Mouse (Mus musculus) right cerebral cortex, postnatal 14 days (tissue): ENCODE measurements around the gene Pdpn.

ENCODE experiments used
- DNase-seq: peaks from one replicate; pipeline ENCODE4 v3.0.0; 2022

Gene Pdpn

DNA sequence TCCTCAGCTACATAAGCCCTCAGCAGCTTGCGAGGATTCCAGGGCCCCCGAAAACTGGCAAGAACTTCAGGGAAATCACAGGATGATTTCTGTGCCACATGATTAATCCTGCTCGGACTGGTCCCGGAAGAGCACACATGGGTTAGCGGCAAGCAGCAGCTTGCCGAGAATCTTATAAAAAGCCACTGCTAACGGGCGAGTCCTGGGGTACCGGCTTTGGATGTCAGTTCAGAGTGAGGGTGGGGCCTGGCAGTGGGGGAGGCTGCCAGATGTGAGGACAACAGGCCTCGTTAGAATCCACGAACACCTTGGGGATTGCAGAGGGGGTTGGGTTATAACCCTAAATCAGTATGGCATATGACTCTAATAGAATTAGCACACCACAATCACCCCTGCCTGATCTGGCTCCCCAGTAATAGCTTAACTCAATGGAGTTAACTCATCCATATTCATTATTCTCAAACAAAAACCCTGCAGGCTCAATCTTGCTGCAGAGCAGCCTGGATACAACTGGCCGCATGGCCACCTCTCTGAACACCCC lies 2.3 kb downstream of the Pdpn start:
- no peak for DNase-seq

DNA sequence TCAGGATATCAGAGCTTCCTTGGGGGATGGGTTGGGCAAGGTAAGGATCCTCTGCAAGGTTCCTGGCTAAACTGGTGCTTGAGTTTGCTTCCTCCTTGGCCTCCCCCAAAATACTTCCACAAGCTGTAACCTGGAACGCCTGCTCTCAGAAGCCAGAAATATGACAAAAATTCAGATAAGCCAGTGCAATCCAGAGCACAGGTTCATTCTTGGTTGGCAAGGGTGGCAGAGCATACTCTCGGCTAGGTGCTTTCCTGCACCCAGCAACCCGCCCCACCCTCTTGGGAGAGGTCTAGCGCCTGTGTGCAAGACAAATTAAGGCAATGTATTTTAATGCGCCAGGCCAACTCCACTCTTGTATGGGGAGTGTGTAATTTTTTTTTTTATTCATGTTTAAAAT lies 3.2 kb downstream of the Pdpn start:
- no peak for DNase-seq

DNA sequence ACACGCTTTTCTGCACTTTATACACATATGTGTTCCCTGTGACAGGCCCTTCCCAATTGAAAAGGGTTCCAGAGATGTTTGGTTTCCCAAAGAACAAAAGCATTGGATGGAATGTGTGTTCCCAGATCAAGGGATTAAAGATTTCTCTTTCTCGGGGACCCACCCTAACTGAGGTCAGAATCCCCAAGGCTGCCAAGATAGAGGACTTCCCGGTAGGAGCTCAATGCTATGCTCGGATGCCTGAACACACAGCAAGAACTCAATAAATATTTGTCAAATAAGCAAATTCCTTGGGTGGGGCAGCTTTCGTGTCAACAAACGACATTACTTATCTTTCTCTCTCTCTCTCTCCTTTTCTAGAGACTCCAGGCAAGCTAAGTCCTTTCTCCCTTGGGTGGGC lies 5.0 kb downstream of the Pdpn start:
- no peak for DNase-seq

DNA sequence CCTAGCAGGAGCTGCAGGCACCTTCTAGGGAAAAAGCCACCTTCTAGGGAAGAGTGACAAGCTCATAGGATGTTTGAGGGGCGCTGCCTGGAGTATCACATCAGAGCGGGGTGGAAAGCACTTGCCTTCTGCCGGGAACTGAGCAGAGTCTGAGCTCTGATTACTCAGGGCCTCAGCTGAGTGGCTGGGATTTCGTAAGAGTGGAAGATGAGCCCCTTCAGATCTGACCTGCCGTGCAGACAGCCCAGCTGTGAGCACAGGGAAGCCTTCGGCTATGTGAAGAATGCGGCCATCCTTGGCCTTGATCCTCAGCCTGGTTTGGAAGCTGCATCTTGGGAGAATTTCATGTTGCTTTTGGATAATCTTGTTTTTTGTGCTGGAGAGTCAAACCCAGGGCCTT lies 10.5 kb downstream of the Pdpn start:
- DNase-seq: no peak

DNA sequence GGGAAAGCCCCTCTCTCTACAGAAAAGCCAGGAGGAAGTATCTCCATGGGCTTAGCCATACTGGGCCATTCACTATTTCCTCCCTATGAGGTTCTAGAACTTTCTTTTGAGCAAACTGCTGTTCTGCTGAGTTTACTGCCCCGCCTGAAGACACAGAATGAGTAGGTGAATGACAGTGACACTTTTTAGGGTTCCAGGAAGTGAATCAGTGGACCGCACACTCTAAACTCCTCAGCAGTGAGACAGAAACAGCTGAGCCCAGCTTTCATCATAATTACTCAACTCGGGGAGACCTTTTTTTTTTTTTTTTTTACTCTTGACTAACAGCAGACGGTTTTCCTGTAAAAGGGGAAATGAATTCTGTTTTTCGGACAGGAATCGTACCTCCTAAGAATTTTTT lies 10.9 kb downstream of the Pdpn start:
- no peak for DNase-seq

DNA sequence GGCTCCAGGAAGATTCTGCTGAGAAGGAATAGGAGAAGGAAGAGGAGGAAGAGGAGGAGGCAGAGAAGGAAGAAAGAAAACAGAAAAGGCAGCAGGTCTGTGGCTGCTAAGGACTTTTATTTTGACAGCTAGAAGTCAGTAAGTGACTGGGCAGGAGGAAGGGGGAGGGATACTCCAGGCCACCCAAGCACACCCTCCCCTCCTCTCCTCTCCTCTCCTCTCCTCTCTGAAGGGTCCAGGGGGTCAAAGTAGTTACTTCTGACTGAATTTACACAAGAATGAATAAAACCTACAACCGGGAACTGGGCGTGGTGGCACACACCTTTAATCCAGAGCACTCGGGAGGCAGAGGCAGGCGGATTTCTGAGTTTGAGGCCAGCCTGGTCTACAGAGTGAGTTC lies 12.3 kb downstream of the Pdpn start:
- DNase-seq: no peak

DNA sequence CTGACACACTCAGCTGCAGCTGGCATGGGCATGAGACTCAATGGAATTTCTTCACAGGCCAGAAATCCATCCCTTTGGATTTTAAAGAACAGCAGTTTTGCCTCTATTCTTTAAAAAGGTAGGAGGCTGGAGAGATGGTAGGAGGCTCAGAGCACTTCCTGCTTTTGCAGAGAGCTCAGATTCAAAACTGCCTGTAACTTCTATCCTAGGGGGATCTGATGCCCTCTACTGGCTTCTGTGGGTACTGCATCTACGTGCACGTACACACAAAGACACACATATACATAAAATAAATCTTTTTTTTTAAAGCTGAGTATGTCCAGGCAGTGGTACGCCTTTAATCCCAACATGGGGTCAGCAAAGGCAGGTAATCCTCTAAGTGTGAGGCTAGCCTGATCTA lies 19.2 kb downstream of the Pdpn start:
- peak; percentile 51 for DNase-seq

DNA sequence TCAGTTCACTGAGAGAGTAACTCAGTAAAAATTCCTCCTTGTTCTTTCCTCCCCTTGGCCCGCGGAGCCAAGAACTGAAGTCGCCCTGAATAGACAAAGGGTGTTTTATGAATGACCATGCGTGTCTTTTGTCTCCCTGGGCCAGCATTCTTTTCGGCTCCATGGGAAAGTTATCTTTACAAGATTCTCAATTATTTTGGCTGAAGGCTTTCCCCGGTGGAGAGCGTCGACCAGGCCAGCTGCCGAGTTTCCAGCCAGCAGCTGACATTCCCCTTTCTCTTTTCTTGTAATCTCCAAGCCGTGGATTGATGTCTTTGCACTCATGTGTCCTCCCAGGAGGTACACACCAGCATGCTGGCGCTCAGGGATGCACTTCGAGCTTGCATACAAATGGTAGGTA lies 19.7 kb downstream of the Pdpn start:
- no peak for DNase-seq

DNA sequence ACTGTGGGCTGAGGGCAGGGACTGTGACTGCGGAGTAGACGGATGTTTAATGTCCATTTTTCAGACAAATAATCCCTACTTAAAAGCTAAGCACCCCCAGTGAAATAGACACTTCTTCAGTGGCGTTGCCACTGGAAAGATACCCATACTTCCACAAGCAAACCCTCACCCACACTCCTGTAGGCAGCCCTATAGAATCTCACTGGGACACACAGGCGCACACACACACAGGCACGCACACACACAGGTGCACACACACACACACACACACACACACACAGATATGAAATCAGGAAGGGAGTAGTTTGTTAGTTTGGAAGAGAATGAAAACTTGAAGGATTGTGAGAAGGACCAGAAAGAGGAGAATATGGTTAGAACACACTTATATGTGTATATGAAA lies 20.3 kb downstream of the Pdpn start:
- DNase-seq: no peak

DNA sequence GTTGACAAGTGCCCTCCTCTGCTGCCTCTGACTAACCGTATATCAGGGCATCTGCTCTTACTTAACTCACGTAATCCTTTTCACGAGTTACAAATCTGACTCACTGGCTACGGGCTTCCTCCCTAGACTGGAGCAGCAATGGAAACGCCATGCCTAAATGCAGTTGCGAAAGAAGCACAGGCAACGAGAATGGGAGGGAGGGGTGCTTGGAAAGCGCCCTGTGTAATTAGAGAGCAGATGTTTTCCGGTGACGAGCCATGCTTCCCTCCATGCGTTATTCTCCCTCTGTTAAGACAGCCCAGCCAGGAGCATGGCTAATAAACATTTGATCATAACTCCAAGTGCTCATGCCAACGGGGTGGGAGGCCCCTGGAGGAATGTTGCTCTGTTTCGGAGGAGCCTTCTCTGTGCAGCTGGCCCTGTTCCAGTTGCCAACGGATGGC lies 20.9 kb downstream of the Pdpn start:
- DNase-seq: peak; percentile 34

DNA sequence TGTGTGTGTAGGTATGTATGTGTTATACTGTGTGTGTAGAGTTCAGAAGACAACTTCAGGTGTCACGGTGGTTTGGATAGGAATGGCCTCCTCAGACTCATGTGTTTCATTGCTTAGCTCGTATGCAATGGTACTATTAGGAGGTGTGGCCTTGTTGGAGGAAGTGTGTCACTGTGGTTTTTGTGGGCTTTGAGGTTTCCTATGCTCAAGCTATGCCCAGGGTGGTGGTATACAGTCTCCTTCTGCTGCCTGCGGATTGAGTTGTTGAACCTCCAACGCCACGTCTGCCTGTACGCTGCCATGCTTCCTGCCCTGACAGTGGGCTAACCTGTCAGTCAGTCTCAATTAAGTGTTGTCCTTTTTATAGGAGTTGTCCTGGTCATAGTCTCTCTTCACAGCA lies 22.0 kb downstream of the Pdpn start:
- no peak for DNase-seq

DNA sequence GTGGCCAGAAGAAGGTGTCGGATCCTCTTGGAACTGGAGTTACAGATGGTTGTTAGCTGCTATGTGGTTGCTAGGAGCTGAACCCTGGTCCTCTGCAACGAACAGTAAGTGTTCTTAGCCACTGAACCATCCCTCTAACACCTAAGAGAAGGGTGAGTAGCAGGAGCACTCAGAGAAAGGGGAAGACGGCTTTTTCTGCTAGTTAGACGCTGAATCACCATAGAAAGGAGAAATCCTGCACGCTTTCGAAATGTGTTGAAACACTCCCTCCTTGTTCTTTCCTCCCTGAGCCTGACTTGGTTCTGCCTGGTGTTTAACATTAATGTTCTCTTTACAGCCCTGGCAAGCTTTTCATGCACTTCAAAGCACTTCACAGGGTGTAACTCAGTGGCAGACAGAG lies 27.8 kb downstream of the Pdpn start:
- no peak for DNase-seq

DNA sequence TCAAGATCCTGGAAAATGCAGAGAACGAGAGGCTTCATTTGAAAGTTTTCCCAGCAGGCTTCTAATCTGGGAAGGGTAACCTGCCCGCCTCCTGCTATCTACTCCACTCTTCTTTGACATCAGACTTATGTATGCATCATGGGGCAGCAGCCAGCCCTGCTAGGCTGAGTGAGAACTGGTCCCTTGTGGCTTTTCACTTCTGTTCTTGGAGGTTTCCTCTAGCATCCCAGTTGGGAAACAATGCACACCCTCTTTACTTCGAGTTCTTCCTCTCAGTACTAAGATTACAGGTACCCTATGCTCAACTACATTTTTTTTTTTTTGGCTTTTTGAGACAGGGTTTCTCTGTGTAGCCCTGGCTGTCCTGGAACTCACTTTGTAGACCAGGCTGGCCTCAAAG lies 28.5 kb downstream of the Pdpn start:
- no peak for DNase-seq

DNA sequence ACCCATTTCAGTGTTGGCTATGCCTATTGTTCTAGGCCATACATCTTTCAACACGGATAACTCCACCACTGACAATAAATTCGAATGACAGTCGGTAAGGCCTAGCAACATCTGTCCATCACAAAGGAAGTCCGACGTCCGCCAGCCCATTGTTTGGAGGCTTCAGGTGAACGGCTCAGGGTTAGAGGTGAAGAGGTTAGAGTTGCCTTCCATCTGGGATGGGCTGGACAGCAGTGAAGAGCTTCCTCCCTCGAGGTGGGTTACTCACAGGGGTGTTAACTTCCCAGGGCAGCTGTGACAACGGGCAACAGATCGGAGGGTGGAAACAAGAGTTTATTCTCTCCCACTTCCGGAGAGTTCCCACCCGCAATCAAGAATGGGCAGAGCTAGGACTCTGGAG lies 36.7 kb downstream of the Pdpn start:
- no peak for DNase-seq

DNA sequence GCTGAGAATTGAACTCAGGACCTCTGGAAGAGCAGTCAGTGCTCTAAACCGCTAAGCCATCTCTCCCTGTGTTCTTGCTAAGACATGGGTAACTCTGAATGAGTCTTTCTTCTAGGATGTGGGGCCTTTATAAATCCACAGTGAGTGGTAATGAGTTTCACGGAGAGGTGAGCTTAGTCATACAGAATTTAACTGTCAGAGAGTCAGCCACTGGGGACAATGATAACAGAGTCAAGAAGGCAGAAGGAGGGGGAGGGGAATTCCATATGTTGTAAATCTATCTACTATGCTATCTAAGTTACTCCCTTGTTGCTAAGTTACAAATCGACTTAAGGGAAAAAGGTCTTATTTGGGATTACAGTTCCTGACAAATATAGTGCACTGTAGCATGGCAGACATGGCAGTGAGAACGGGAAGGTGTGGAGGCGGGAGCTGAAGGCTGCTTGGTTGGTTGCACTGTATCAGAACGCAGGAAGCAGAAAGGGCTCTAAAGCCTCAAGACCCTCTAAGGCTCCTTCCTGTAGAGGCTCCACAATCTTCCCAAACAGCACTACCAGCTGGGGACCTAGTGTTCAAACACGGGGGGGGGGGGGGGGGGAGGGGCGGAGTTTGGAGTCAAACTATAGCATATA lies 39.5 kb downstream of the Pdpn start:
- DNase-seq: no peak

DNA sequence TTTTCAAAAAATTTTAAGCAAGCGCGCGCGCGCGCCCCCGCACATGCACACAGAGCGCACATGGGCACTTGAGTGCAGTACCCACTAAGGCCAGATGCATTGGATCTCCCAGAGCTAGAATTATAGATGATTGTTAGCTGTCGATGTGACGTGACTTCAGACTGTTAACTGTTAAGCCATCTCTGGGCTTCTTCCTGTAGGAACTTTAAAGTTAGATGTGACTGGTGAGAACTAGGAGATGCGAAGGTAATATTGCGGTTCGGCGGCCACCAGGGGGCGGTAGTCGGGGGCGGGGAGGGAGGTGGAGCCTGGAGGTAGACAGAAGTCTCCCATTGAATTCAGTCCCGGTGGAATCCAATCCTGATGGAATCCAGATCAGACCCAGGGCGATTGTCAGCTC lies 40.8 kb downstream of the Pdpn start:
- peak; percentile 72 for DNase-seq

DNA sequence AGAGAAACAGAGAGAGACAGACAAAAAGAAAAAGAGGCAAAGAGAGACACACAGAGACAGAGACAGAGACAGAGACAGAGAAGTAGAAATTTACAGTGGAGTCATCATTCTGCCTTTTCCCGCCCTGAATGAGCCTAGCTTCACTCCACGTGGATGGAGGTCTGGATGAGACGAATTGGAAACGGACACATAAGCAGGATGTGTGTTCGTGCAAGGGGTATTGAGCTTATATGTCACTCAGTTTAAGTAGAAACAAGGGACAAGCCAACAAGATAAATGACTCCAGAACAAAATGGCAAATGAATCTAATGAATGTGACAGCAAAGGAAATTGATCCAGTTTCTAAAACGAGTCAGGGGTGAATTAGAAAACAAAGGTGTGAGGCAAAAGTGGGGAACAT lies 41.4 kb downstream of the Pdpn start:
- DNase-seq: no peak

DNA sequence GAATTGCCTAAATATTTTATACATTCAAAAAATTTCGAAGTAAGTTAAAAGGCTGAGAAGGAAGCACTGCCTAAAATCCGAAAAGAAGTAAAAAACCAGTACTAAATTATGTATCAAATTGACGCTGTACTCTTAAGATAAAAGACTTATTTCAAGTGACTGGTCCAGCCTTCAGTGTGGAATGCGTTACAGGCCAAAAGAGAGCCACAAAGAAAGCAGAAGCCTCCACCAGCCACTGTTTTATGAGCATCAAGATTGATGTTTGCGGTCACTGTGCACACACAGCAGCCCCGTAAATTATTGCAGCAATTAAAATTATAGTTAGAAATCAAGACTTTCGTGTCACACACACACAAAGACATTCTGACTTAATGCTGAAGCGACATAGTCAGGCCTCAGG lies 43.8 kb downstream of the Pdpn start:
- DNase-seq: no peak

DNA sequence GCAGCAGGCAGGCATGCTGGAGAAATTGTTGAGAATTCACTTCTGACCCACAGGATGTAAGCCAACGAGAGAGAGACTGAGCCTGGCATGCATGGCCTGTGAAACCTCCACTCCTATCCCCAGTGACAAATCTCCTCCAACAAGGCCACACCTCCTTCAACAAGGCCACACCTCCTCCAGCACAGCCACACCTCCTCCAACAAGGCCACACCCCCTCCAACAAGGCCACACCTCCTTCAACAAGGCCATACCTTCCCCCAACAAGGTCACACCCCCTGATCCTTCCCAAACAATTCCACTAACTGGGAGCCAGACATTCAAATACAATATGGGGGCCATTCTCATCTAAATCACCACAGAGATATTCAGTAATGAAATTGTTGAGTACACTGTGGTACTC lies 46.0 kb downstream of the Pdpn start:
- no peak for DNase-seq

DNA sequence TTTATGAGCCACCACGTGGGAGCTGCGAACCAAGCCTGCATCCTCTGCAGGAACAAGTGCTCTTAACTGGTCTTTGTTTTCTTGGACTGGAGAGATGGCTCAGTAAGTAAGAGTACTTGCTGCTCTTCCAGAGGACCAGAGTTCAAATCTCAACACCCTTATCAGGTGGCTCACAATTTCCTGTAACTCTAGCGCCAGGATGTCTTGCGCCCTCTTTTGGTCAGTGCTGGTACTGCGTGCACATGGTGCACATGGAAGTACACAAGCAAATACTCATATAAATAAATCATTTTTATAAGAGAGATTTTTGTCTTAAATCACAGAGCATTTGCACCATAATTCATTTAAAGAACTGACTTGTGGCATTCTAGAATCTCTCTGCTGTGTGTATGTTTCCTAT lies 51.3 kb downstream of the Pdpn start:
- no peak for DNase-seq

DNA sequence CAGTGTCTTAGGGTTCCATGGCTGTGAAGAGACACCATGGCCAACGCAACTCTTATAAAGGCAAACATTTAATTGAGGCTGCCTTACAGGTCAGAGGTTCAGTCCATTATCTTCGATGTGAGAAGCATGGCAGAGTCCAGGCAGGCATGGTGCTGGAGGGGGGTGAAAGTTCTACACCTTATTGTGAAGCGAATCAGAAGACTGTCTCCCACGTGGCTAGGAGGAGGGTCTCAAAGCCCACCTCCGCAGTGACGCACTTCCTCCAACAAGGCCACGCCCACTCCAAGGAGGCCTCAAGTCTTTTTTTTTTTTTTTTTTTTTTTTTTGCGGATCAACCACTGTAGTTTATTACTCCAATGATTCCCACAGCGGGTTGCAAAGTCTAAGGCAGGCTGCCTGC lies 58.1 kb downstream of the Pdpn start:
- DNase-seq: no peak

DNA sequence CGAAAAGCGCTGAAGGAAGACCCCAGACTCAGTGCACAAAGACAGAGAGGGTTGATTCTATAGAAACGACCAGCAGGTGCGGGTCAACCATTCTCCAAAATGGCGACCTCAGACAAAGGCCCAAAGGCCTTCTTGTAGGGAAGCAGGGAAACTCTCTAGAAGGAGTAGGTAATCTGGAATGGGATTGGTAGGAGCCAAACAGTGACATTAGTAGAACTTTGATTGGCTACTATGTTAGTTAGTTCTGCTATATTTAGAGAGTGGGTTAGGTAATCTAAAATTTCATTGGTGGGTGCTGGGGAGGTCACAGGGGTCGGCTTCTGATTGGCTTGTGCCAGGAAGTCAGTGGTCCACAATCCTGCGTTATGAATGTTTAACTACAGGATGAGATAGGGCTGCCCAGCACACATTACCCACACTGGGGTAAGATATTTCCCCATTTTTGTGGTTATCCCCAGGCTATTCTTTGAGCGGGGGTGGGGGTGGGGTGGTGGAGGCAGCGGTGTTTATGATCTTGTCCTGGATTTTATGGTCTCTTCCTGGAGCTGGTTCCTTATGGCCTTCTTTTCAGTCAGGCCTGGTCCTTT lies 59.7 kb downstream of the Pdpn start:
- no peak for DNase-seq

DNA sequence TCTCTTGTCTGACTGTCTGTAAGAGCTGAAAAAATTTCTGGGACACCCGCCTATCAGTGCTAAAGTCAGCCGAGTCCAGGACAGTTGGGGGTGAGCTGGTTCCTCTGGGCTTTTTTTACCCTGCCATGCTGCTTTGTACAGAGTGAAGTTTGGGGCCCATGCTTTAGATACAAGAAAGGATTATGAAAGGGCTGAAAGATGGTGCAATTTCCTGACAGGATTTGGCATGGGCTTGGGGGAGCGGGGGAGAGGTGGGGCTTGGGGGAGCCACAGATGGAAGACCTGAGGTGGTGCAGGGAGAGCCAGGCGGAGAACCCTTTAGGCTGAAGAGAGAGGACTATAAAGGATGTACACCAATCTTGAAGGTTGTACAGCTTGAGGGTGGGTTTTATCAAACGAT lies 60.2 kb downstream of the Pdpn start:
- DNase-seq: no peak

DNA sequence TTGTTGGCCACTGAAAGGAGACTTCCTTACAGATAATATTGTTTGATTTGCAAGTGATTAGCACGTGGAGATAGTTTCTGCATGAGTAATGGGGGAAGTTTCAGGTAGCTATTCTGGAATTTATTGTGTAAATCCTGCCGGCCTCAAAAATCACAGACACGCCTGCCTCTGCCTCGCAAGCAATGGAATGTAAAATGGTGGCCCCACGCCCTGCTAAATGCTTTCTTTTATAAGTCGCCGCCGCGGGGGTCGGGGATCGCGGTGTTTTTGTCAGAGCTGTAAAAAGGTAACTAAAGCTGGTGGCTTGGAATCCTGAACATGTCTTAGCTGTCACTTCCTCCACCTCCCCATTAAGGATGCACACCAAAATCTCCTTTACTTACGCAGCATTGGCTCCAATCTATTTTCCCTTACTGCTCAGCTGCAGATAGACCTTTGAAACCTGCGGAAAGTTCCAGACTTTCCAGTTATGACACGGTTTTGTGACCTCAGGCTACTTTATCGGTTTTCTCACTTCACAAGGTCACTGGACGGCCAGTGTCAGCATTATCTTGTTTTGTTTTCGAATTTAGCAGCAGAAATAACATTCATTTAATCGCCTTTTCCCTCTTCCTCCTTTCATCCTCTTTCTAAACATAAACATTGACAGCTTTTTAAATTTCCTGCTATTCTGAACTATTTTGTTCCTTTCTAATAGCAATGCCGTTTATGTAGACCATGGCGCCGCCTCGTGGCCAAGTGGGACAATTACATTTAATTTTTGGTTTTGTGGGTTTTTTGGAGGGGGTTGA lies 60.9 kb downstream of the Pdpn start:
- DNase-seq: peak; percentile 48
